Mouse (Mus musculus): ENCODE data around the gene Pcyt2.

Gene Pcyt2

DNA sequence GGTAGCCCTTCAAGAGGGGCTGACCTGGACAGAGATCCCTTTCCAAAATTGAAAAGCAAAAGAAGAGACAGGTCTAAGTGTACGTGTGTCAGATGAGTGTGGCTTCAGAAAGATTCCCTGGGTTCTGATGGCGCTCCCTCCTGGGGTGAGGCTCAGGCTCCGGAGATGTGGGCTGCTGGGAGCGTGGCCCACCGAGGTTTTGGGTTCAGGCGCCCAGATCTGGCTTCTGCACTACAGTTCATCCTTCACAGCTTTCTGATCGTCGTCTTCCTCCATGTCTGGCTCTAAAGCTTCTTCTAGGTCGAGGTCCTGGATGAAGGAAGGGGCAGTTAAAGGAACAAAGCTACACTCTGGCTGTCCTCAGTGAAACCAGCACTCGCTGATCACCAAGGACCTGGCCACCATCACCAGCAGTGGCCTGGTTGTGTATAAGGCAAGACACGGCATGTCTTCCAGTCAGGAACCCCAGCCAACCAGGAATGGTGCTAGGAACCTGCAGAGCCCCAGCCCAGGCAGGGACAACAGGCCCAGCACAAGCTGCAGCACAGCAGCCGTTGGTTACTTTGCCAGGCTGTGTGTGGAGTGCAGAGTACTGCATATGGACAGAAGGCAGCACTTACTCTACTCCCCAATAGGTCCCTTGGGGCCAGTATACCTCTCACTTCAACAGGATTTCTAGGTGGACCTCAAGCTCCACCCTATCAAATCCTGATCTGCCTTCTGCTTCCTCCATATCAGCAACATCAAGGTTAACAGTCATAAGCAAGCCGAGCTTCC lies 56.6 kb downstream of the Pcyt2 start:
- no peak for DNase-seq (ENCODE audit: low spot score in 2 of 2)

Measured in heart, adult 9 months (tissue).